Mouse (Mus musculus): ENCODE results near the gene Tspan9.

Tspan9 gene

GRCm38 (mm10) chr6:127981176-127981575, 162.2 kb downstream of the Tspan9 start:
- no peak for DNase-seq (ENCODE audit: low spot score in 2 of 2)

GRCm38 (mm10) chr6:127980381-127981045, 162.9 kb downstream of the Tspan9 start:
- DNase-seq (ENCODE audit: low spot score in 2 of 2): no peak

GRCm38 (mm10) chr6:127979831-127980230, 163.6 kb downstream of the Tspan9 start:
- DNase-seq (ENCODE audit: low spot score in 2 of 2): no peak

- no peak for DNase-seq (ENCODE audit: low spot score in 2 of 2)
These were observed 164.5 kb downstream of the Tspan9 start for GRCm38 (mm10) chr6:127978941-127979340.

- no peak for DNase-seq (ENCODE audit: low spot score in 2 of 2)
These were observed 166.7 kb downstream of the Tspan9 start for GRCm38 (mm10) chr6:127976695-127977094.

GRCm38 (mm10) chr6:127974000-127974399, 169.4 kb downstream of the Tspan9 start:
- DNase-seq (ENCODE audit: low spot score in 2 of 2): no peak

GRCm38 (mm10) chr6:127973553-127973952, 169.8 kb downstream of the Tspan9 start:
- DNase-seq (ENCODE audit: low spot score in 2 of 2): no peak

- no peak for DNase-seq (ENCODE audit: low spot score in 2 of 2)
These were observed 171.5 kb downstream of the Tspan9 start for GRCm38 (mm10) chr6:127971931-127972330.

GRCm38 (mm10) chr6:127970848-127971247, 172.5 kb downstream of the Tspan9 start:
- DNase-seq (ENCODE audit: low spot score in 2 of 2): no peak

- peak; percentile 56 to 79 for DNase-seq (ENCODE audit: low spot score in 2 of 2)
These were observed 173.3 kb downstream of the Tspan9 start for GRCm38 (mm10) chr6:127970120-127970519.

- no peak for DNase-seq (ENCODE audit: low spot score in 2 of 2)
These were observed 173.7 kb downstream of the Tspan9 start for GRCm38 (mm10) chr6:127969709-127970108.

- DNase-seq (ENCODE audit: low spot score in 2 of 2): peak; percentile 57 to 60
These were observed 177.9 kb downstream of the Tspan9 start for GRCm38 (mm10) chr6:127965497-127965896.

GRCm38 (mm10) chr6:127960203-127960602, 183.2 kb downstream of the Tspan9 start:
- DNase-seq (ENCODE audit: low spot score in 2 of 2): no peak

- no peak for DNase-seq (ENCODE audit: low spot score in 2 of 2)
These were observed 187.2 kb downstream of the Tspan9 start for GRCm38 (mm10) chr6:127956172-127956571.

GRCm38 (mm10) chr6:127953071-127953470, 190.3 kb downstream of the Tspan9 start:
- DNase-seq (ENCODE audit: low spot score in 2 of 2): no peak

GRCm38 (mm10) chr6:127949885-127950284, 193.5 kb downstream of the Tspan9 start:
- DNase-seq (ENCODE audit: low spot score in 2 of 2): no peak

- no peak for DNase-seq (ENCODE audit: low spot score in 2 of 2)
These were observed 194.7 kb downstream of the Tspan9 start for GRCm38 (mm10) chr6:127948656-127949055.

GRCm38 (mm10) chr6:127945725-127946124, 197.7 kb downstream of the Tspan9 start:
- DNase-seq (ENCODE audit: low spot score in 2 of 2): peak; percentile 54 to 75

GRCm38 (mm10) chr6:127942421-127942820, 201.0 kb downstream of the Tspan9 start:
- DNase-seq (ENCODE audit: low spot score in 2 of 2): no peak

- no peak for DNase-seq (ENCODE audit: low spot score in 2 of 2)
These were observed 208.3 kb downstream of the Tspan9 start for GRCm38 (mm10) chr6:127935105-127935504.

- DNase-seq (ENCODE audit: low spot score in 2 of 2): no peak
These were observed 209.6 kb downstream of the Tspan9 start for GRCm38 (mm10) chr6:127933841-127934240.

GRCm38 (mm10) chr6:127932697-127933096, 210.7 kb downstream of the Tspan9 start:
- no peak for DNase-seq (ENCODE audit: low spot score in 2 of 2)

GRCm38 (mm10) chr6:127928682-127929081, 214.7 kb downstream of the Tspan9 start:
- no peak for DNase-seq (ENCODE audit: low spot score in 2 of 2)

- peak; percentile 54 to 62 for DNase-seq (ENCODE audit: low spot score in 2 of 2)
These were observed 217.5 kb downstream of the Tspan9 start for GRCm38 (mm10) chr6:127925915-127926314.
